Mouse (Mus musculus): ENCODE data around the gene Ugt1a9.

Gene Ugt1a9

DNA sequence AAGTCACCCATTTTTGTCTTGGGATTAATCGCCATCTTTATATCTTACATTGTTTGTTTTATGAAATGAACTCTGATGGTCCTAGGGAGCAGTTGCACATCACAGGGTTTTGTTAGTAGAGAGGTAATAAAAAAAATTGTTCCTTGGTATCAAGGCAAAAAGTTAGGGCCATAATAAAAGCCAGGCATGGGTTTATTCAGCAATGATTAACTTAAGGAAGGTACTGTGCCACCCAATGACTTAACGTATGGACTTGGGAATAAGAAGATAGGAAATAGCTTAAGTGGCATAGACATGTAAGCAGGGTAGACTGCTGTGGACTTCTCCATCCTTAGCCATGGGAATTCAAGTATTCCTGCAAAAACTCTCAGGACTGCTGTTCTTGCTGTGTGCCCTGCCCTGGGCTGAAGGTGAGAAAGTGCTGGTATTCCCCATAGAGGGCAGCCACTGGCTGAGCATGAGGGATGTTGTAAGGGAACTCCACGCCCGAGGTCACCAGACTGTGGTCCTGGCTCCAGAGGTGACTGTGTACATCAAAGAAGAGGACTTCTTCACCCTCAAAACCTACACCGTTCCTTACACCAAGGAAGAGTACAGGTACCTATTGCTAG lies 115.8 kb downstream of the Ugt1a9 start:
- CTCF ChIA-PET, result interaction anchor here (0.6 kb wide), 1 partner anchor 50 kb away, joined by 5 read pairs; no protein-coding TSS in a partner anchor

DNA sequence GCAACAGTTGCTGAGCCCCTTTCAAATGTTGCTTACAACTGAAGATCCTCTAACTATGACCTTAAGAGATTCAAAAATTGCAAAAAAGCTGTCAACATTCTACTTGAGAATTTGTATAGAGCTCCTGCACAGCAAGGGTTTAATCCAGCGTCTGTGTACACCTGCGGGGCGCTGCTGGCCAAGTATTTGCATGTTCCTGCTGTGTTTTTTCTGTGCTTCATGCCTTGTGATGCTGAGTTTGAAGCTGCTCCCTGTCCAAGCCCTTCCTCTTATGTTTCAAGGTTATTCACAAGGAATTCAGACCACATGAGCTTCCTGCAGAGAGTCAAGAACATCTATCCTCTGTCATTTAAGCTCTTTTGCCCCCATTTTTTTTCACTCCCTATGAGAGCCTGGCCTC lies 121.5 kb downstream of the Ugt1a9 start:
- CTCF ChIA-PET, result no interaction called here

DNA sequence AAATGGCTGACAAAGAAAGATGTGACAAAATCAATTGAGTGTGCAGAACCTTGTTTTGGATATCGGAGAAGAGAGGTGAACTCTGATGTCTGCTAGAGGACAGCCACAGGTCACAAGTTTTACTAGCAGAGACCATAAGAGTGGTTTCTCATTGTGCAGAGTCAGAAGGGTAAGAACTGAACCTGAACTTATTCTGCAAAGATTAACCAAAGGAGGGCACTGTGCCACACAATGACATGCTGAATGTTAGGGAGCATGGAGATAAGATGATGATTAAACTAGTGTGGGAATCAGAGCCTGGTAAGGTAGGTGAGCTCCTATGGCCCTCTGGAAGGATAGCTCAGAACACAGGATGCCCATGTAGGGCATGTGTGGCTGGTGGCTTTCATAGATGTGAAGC lies 125.1 kb downstream of the Ugt1a9 start:
- CTCF ChIA-PET, result no interaction called here

DNA sequence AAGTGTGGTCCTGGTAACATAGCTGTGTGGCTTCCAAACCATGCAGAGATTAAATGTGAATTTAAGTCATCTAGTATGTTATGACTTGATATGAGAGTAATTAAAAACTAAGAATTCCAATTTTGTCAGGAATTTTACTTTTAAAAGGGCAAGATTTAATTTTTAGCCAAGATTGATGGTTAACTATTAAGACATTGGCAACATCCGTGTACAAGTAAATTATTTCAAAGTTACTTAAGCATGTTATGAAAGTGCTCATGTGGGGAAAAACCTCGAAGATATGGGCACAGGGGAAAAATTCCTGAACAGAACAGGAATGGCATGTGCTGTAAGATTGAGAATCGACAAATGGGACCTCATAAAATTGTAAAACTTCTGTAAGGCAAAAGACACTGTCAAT lies 126.8 kb downstream of the Ugt1a9 start:
- CTCF ChIA-PET, result no interaction called here

DNA sequence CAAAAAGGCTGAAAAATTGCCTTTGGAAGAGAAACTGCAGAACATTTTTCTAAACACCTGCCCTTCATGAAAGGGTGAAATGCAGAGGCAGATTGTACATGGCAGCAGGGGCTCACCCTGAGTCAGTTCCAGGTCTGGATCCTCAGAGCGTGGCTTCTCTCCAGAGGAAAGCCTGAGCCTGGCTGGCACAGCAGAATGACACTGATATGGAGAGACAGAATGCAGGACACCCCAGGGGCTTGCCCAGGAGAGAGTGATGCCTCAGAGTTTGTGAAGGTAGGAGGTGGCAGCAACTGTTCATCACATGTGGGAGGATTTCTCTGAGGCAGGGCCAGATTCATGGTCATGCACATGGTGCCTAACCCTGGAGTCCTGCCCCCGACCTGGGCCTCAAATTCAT lies 129.4 kb downstream of the Ugt1a9 start:
- CTCF ChIA-PET, result no interaction called here

DNA sequence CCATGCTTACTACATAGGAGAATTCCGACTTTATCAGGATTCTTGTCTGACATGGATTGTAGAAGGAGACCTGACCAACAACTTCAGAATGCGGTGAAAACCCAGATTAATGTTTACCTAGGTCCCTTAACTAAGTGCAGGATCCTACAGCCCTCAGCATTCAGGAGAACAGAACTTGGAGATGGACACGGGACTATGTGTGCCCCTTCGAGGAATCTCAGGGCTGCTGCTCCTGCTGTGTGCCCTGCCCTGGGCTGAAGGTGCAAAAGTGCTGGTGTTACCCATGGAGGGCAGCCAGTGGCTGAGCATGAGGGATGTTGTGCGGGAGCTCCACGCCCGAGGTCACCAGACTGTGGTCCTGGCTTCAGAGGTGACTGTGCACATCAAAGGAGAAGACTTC lies 129.9 kb downstream of the Ugt1a9 start, which contains the start of gene Ugt1a2:
Gene Ugt1a2 (plus strand): TSS at position 146 of the 400 bp plus-strand sequence.
- CTCF ChIA-PET, result no interaction called here

DNA sequence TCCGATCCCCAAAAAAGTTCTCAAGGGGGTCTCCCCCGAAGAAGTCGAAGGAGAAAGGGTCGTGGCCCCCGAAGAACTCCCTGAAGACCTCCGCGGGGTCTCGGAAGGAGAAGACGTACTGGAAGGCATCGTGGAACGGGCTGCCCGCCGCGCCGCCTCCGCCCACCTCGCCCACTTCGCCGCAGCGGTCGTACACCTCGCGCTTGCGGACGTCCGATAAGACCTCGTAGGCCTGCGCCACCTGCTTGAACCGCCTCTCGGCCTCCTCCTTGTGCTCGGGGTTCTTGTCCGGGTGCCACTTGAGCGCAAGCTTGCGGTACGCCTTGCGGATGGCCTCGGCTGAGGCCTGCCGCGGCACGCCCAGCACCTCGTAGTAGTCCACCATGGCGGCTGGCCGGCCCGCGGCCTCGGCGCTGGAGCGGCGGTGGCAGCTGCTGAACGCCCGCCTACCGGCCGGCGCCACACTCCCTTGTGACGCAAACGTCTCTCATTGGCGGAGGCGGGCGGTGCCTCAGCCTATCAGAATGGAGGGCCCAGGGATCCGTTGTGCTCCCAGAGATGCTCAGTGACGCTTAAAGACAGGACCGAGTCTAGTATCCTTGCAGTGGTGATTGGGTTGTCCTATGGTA lies 134.8 kb downstream of the Ugt1a9 start, which contains the start of gene Dnajb3:
Gene Dnajb3 (minus strand): TSS at position 489 of the 629 bp plus-strand sequence.
- CTCF ChIA-PET, result no interaction called here

DNA sequence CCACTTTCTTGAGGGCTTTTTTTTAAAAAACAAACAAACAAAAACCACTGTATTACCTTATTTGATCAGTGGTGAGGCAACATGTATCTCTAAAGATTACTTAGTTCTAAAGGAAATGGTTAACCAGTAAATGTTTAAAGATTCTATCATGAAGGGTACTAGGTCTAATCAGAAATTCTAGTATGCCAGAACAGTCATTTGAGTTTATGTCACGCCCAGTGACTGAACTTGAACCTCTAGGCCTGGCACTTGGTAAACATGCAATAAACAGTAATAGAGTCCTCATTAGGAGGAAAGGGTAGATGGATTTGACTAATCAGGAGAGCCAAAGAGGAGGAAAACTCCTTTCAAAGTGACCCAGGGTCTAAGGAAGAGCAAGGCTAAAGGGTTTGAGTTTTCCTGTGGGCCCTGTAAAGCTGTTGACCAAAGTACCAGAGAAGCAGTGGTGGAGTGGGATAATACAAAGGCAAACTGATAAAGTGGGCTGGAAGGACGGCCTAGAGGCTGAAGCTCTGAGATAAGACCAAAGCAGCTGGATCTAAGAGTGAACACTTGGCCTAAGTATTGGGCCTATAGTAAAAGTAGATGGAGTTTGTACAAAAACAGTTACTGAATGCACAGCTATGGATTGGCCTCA lies 136.4 kb downstream of the Ugt1a9 start:
- CTCF ChIA-PET, result no interaction called here

DNA sequence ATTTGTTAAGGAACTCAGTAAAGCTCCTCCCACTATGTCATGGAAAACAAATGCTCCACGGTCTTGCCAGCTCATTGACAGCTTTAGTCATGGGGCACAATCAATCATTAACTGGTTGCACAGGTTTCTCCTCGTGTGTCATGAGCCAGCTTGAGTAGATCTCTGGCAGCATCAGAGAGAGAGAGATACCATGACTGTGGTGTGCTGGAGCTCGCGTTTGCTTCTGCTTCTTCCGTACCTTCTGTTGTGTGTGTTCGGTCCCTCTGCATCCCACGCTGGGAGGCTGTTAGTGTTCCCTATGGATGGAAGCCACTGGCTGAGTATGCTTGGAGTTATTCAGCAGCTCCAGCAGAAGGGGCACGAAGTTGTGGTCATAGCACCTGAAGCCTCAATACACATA lies 141.2 kb downstream of the Ugt1a9 start, which contains the start of gene Ugt1a1:
Gene Ugt1a1 (plus strand): TSS at position 148 of the 400 bp plus-strand sequence.
- CTCF ChIA-PET, result no interaction called here

DNA sequence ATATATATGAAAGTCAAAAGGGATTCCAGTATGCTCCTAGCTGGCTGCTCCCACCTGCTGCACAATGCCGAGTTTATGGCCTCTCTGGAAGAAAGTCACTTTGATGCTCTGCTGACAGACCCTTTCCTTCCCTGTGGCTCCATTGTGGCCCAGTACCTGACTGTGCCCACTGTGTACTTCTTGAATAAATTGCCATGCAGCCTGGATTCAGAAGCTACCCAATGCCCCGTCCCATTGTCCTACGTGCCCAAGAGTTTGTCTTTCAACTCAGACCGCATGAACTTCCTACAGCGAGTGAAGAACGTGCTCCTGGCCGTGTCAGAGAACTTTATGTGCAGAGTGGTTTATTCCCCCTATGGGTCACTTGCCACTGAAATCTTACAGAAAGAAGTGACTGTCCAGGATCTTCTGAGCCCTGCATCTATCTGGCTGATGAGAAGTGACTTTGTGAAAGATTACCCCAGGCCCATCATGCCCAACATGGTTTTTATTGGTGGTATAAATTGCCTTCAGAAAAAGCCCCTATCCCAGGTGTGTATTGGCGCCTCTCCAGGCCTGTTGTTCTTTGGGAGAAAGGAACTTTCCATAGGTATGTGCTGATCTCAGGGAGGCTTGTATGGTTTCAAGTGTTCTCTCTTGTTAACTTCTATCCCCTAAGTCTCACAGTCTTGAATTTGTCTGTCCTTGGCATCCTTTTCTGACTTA lies 141.9 kb downstream of the Ugt1a9 start:
- CTCF ChIA-PET, result no interaction called here

DNA sequence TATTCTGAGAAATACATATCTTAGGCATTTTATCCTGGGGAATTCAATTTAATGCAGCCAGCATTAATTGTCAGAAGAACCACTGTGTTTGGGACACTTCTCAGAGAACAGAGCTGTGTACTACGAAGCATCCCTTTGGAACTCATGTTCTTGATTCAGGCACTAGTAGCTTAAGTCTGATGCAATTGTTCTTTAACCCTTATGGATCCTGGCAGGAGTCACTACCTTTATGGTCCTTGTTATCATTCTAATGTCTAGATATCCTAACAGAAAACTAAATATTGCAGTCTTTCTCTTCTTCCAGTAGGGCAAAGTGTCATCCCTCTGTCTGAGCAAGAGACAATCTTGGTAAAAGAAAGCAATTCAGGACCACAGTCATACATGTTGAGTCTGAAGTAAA lies 142.5 kb downstream of the Ugt1a9 start:
- CTCF ChIA-PET, result no interaction called here

DNA sequence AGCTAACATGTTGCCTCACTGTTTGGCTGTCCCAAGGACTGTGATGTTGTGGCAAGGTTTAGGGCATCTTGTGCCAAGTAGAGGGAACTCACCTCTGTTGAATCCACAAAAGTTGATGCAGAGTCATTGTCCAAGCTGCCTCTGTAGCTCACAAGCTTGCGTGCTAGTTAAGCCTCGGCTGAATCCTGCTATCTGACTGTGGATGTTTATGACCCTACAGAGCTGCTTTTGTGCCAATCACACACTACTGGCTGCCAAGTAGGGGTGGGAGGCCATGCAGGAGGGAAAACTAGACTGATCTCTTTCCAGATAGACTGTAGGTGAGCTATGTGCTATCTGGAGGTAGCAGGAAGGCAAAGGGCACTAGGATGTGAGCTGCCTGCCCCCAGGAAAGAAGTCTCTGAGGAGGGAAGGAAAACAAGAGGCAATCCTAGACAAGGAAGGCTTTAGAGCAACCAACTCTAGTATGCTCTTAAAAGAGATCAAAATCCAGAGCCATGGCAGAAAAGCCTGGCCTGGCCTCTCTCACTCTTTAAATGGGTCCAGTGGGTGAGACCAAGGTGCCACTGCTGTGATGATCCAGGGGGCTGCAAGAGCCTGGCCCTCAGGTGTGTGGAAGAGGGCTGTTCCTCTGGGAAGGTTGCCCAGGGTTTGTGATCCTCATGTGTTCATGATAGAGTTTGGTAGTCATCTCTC lies 143.3 kb downstream of the Ugt1a9 start:
- CTCF ChIA-PET, result no interaction called here

DNA sequence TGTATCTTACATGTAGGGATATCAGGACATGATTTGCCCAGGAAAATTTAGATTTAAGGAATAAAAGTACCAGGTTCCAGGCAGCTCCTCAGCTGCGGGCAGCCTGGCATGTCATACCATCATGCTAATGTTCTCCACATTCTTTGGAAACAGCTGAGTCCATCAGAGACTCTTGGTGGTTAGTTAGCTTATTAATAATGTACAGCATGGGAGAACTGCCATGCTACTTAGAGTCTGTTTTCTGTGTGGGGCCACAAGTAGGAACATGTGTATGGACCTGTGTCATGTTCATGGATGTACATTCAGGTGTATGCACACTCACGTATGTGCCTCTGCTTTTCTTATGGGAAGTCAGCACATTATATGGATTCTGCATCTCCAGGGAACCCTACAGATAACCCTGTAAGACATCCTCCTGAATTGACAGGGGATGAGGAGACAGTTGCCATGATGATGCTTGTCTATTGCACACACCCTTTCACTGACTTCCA lies 143.9 kb downstream of the Ugt1a9 start:
- CTCF ChIA-PET, result no interaction called here

DNA sequence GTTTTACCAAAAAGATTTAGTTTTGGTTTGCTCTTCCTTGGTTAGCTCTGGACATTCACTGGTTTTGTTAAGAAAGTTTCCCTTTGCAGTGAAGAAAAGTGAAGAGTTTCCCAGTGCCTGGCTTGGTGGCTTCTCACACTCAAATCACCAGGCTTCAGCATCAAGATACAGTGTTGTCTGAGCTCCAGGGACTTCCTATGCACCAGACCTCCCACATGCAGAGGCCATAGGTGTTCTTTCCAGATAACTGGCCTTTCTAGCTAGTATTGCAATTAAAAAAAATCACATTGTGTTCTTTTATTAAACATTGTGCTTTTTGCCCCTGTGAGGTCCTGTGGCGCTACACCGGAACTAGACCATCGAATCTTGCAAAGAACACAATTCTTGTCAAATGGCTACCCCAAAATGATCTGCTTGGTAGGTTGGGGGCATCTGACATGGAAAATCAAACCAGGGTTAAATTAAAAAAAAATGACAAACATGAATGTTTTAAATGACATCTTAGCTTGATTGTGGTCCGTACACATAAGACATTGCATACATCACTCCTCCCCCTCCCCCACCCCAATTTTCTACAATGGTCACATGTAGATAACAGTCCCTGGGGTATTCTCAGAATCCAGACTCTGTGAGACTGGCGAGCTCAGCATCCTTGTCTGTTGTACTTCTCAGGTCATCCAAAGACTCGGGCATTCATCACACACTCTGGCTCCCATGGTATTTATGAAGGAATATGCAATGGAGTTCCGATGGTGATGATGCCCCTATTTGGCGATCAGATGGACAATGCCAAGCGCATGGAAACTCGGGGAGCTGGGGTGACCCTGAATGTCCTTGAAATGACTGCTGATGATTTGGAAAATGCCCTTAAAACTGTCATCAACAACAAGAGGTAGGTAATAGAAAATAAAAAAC lies 145.1 kb downstream of the Ugt1a9 start:
- CTCF ChIA-PET, result no interaction called here

DNA sequence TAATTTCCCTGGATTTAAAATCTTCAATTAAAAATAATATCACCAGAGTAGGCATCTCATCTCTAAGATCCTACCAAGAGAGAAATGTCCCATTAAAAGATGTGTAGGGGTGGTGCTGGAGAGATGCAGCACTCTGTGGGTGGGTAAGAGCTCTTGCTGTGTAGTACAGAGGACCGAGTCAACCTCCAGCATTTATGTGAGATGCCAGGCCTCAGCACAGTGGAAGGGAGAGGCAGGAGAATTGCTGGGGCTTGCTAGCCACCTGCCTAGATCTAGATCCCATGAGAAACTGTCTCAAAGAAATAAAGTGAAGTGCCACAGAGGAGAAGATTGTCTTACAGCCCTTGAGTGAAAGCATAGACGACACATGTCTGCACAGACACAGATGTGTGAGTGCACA lies 146.0 kb downstream of the Ugt1a9 start:
- CTCF ChIA-PET, result no interaction called here

DNA sequence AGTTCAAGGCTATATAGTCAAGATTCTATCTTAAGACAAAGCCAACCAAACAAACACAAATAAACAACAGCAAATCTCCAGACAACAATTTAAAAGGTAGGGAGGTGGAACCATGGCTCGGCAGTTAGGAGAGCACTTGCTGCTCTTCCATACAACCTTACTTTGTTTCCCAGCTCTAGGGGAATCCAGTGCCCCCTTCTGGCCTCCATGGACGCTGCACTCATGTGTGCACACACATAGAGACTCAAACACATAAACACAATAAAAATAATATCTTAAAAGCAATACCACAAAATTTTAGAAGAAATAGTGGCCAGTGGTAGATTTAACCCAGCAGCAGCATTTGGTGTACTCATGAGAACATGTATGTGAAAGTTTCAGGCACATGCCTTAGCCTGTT lies 146.5 kb downstream of the Ugt1a9 start:
- CTCF ChIA-PET, result no interaction called here

DNA sequence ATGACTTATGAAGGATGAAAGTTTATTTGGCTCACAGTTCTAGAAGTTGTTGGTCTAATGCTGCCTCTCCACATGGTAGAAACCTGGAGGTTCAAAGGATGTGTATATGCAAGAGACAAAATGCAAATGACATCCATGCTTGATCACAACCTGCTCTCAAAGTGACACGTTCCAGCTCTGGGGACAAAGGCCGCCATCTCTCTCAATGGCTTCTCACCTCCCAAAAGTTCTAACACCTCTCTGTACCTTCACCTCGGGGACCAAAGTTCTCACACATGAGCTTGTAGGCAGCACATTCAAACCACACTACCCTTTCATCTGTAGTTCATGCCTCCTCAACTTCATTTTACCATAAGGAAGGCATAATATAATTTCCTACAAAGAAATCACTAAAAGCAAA lies 147.0 kb downstream of the Ugt1a9 start:
- CTCF ChIA-PET, result no interaction called here

DNA sequence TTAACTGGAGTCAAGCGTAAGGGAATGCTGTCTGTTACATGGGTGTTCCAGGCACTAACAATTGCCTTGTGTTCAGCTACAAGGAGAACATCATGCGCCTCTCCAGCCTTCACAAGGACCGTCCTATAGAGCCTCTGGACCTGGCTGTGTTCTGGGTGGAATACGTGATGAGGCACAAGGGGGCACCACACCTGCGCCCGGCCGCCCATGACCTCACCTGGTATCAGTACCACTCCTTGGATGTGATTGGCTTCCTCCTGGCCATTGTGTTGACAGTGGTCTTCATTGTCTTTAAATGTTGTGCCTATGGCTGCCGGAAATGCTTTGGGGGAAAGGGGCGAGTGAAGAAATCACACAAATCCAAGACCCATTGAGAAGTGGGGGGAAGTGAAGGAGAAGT lies 147.5 kb downstream of the Ugt1a9 start:
- CTCF ChIA-PET, result no interaction called here

DNA sequence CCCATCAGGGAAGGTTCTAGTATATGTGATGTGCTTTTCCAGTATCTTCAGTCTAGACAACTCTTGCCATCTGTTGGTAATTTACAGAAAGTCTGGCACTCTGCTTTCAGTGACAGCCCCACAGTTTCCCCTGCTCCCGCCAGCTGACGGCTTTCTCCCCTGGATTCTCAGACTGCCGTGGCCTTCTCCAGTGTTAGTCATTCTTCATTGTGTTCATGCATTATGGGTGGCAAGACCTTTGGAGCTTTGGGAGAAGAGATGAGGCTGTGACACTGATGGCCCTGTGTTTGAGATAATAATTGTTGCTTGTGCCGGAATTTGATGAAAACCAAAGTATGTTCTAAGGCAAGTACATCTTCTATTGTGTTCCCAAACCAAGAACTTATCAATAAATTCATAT lies 148.0 kb downstream of the Ugt1a9 start:
- CTCF ChIA-PET, result no interaction called here

DNA sequence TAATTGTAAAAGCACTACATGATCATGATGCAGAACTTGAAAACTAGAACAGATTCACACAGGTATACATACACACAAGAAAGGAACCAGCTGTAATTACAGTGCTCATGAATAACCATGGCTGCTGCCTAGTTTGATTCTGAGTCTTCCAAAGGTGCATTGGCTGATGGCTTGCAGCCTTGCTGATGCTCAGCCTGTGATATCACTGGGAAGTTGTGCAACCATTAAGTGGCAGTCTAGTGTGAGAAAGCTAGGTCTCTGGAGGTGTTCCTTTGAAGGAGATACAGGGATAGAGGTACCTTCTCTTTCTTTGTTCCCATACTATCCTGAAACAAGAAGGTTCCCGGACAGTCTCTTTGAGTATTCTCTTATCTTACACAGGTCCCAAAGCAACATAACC lies 148.5 kb downstream of the Ugt1a9 start:
- CTCF ChIA-PET, result no interaction called here

DNA sequence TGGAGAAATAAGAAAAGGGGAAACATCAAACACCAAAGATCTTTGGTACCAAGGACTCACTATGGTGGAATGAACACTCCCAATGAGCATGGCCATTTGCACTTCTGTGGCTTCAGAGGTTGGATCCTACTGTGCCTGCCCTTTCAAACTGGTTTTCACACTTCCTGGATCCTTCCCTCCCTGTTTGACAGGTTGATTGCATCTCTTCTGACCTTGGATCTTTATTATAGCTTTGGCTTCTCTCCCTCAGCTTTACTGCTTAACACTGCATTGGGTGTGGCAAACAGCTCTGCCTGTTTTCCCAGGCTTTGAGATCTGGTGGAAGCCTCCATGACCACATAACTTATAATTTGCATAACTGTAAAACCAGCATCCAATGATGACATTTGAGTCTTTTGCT lies 149.7 kb downstream of the Ugt1a9 start:
- CTCF ChIA-PET, result no interaction called here

All from spleen, embryonic (tissue).